Mouse (Mus musculus) hindbrain, embryonic 12.5 days (tissue): ENCODE results near the gene Fam208a. TPM values are rescaled to one million over a fixed set of nuclear protein-coding genes. Genes with fewer than 3 reads are reported as not detected.

ENCODE experiments used
- ATAC-seq: fragments of 200-750 bp; cut with Nextera tagmentation; 2 replicates; pipeline ENCODE4 v1.8.0; 2017; ENCODE audit warnings: moderate TSS enrichment; ENCODE audit not compliant: low FRiP score
- H3K27ac ChIP-seq: fragments of 300-500 bp; sonication (generic); 2 replicates; pipeline ENCODE4 v1.5.1; 2016; ENCODE audit warnings: mild to moderate bottlenecking
- H3K27me3 ChIP-seq: fragments of 300-500 bp; sonication (generic); 2 replicates; pipeline ENCODE4 v1.6.1; 2016; ENCODE audit warnings: mild to moderate bottlenecking
- H3K36me3 ChIP-seq: fragments of 300-500 bp; sonication (generic); 2 replicates; pipeline ENCODE4 v1.6.1; 2016; ENCODE audit warnings: mild to moderate bottlenecking
- H3K4me1 ChIP-seq: fragments of 300-500 bp; sonication (generic); 2 replicates; pipeline ENCODE4 v1.6.1; 2016
- H3K4me2 ChIP-seq: fragments of 300-500 bp; sonication (generic); replicated peaks from 2 replicates; pipeline ENCODE4 v1.6.1; 2016; ENCODE audit warnings: mild to moderate bottlenecking
- H3K4me3 ChIP-seq: fragments of 300-500 bp; sonication (generic); 2 replicates; pipeline ENCODE4 v1.5.1; 2016; ENCODE audit warnings: mild to moderate bottlenecking
- H3K9ac ChIP-seq: fragments of 300-500 bp; sonication (generic); 2 replicates; pipeline ENCODE4 v1.6.1; 2016; ENCODE audit warnings: mild to moderate bottlenecking, moderate library complexity
- H3K9me3 ChIP-seq: fragments of 300-500 bp; sonication (generic); replicated peaks from 2 replicates; pipeline ENCODE4 v1.6.1; 2016; ENCODE audit warnings: mild to moderate bottlenecking
- WGBS: fragments of 180-500 bp; shearing (Covaris S2); methylation state at CpG from one replicate; pipeline ENCODE4 v1.1.7; 2016; 5-methylcytosine and 5-hydroxymethylcytosine counted together
- polyA plus RNA-seq: library from polyadenylated mRNA; unstranded; fragments of >200 nt; fragmentation: Nextera tagmentation; extraction: Ambion mirVana; gene quantifications from 2 replicates; pipeline ENCODE4 v1.2.1, GENCODE M21; 2016

The Fam208a gene
- polyA plus RNA-seq, 1 experiment from 2014 or later, result 24.0 TPM

GRCm38 (mm10) chr14:27400495-27400894 is 28.1 kb upstream of the Fam208a start:
- no peak overlapping the region for H3K27ac ChIP-seq
- no peak overlapping the region for H3K4me3 ChIP-seq
- H3K9me3 ChIP-seq, result no peaks in the 10 kb centered on the region
- H3K36me3 ChIP-seq, result no peaks in the 10 kb centered on the region
- no peak for ATAC-seq
- no peak overlapping the region for H3K4me2 ChIP-seq
- 90% methylated on average over 6 of the region's 6 CpGs for WGBS
- H3K27me3 ChIP-seq, result no peaks in the 10 kb centered on the region
- H3K9ac ChIP-seq, result no peak overlapping the region
- H3K4me1 ChIP-seq, result no peaks in the 10 kb centered on the region

GRCm38 (mm10) chr14:27401717-27402278 is 26.8 kb upstream of the Fam208a start:
- H3K9me3 ChIP-seq, result no peaks in the 10 kb centered on the region
- H3K27me3 ChIP-seq, result no peaks in the 10 kb centered on the region
- 84% methylated on average over 12 of the region's 12 CpGs for WGBS
- H3K4me2 ChIP-seq, result no peak overlapping the region
- no peak for ATAC-seq
- no peaks in the 10 kb centered on the region for H3K36me3 ChIP-seq
- H3K9ac ChIP-seq, result no peak overlapping the region
- H3K27ac ChIP-seq, result no peak overlapping the region
- H3K4me1 ChIP-seq, result no peaks in the 10 kb centered on the region
- no peak overlapping the region for H3K4me3 ChIP-seq

GRCm38 (mm10) chr14:27402332-27403250 is 26.0 kb upstream of the Fam208a start:
- Histone ChIP-seq H3K9ac (no peak overlapping the region), H3K9me3 (no peaks in the 10 kb centered on the region), H3K27me3 (no peaks in the 10 kb centered on the region), H3K27ac (no peak overlapping the region), H3K36me3 (no peaks in the 10 kb centered on the region), H3K4me2 (no peak overlapping the region), H3K4me1 (no peaks in the 10 kb centered on the region), H3K4me3 (no peak overlapping the region)
- ATAC-seq, result no peak
- WGBS, result 89% methylated on average over 10 of the region's 10 CpGs

GRCm38 (mm10) chr14:27405452-27405851 is 23.2 kb upstream of the Fam208a start:
- Histone ChIP-seq H3K9me3 (no peaks in the 10 kb centered on the region), H3K36me3 (no peaks in the 10 kb centered on the region), H3K4me3 (no peak overlapping the region), H3K27me3 (no peaks in the 10 kb centered on the region), H3K4me1 (no peaks in the 10 kb centered on the region), H3K27ac (no peak overlapping the region), H3K9ac (no peak overlapping the region), H3K4me2 (no peak overlapping the region)
- WGBS, result 97% methylated on average over 4 of the region's 4 CpGs
- no peak for ATAC-seq

GRCm38 (mm10) chr14:27405947-27406346 is 22.7 kb upstream of the Fam208a start:
- Histone ChIP-seq H3K36me3 (no peaks in the 10 kb centered on the region), H3K4me3 (no peak overlapping the region), H3K4me1 (no peaks in the 10 kb centered on the region), H3K9me3 (no peaks in the 10 kb centered on the region), H3K4me2 (no peak overlapping the region), H3K9ac (no peak overlapping the region), H3K27me3 (no peaks in the 10 kb centered on the region), H3K27ac (no peak overlapping the region)
- 95% methylated on average over 2 of the region's 2 CpGs for WGBS
- ATAC-seq, result no peak

- Histone ChIP-seq H3K4me1 (no peaks in the 10 kb centered on the region), H3K9me3 (no peaks in the 10 kb centered on the region), H3K36me3 (no peaks in the 10 kb centered on the region), H3K27ac (no peak overlapping the region), H3K9ac (no peak overlapping the region), H3K27me3 (no peaks in the 10 kb centered on the region), H3K4me3 (no peak overlapping the region), H3K4me2 (no peak overlapping the region)
- WGBS, result 94% methylated on average over 3 of the region's 3 CpGs
- ATAC-seq, result no peak
Observed at GRCm38 (mm10) chr14:27408240-27408639, 20.4 kb upstream of the Fam208a start.

GRCm38 (mm10) chr14:27409662-27410061 is 19.0 kb upstream of the Fam208a start:
- Histone ChIP-seq H3K27me3 (no peaks in the 10 kb centered on the region), H3K4me3 (no peak overlapping the region), H3K36me3 (no peaks in the 10 kb centered on the region), H3K9me3 (no peaks in the 10 kb centered on the region), H3K4me2 (no peak overlapping the region), H3K27ac (no peak overlapping the region), H3K9ac (no peak overlapping the region), H3K4me1 (no peaks in the 10 kb centered on the region)
- no peak for ATAC-seq
- 87% methylated on average over 3 of the region's 3 CpGs for WGBS

- Histone ChIP-seq H3K4me3 (no peak overlapping the region), H3K27me3 (no peaks in the 10 kb centered on the region), H3K36me3 (no peaks in the 10 kb centered on the region), H3K9me3 (no peaks in the 10 kb centered on the region), H3K4me2 (no peak overlapping the region), H3K4me1 (no peaks in the 10 kb centered on the region), H3K9ac (no peak overlapping the region), H3K27ac (no peak overlapping the region)
- WGBS, result 86% methylated on average over 7 of the region's 7 CpGs
- ATAC-seq, result no peak
Observed at GRCm38 (mm10) chr14:27411492-27411891, 17.1 kb upstream of the Fam208a start.

- ATAC-seq, result no peak
- no peak overlapping the region for H3K27ac ChIP-seq
- 86% methylated on average over 8 of the region's 8 CpGs for WGBS
Observed at GRCm38 (mm10) chr14:27412699-27413098, 15.9 kb upstream of the Fam208a start.

GRCm38 (mm10) chr14:27413961-27414360 is 14.7 kb upstream of the Fam208a start:
- no peak overlapping the region for H3K9ac ChIP-seq
- H3K4me2 ChIP-seq, result no peak overlapping the region
- H3K27me3 ChIP-seq, result no peaks in the 10 kb centered on the region
- no peaks in the 10 kb centered on the region for H3K36me3 ChIP-seq
- 50% methylated on average over 4 of the region's 4 CpGs for WGBS
- no peaks in the 10 kb centered on the region for H3K9me3 ChIP-seq
- no peaks in the 10 kb centered on the region for H3K4me1 ChIP-seq
- H3K4me3 ChIP-seq, result no peak overlapping the region
- no peak for ATAC-seq
- no peak overlapping the region for H3K27ac ChIP-seq

More at GRCm38 (mm10) chr14:27412699-27413098, 15.9 kb upstream of the Fam208a start:
- no peaks in the 10 kb centered on the region for H3K36me3 ChIP-seq
- H3K4me2 ChIP-seq, result no peak overlapping the region
- H3K9me3 ChIP-seq, result no peaks in the 10 kb centered on the region
- no peaks in the 10 kb centered on the region for H3K27me3 ChIP-seq
- no peaks in the 10 kb centered on the region for H3K4me1 ChIP-seq
- H3K4me3 ChIP-seq, result no peak overlapping the region
- H3K9ac ChIP-seq, result no peak overlapping the region

GRCm38 (mm10) chr14:27420816-27421215 is 7.8 kb upstream of the Fam208a start:
- WGBS, result 81% methylated on average over 3 of the region's 3 CpGs
- H3K36me3 ChIP-seq, result no peaks in the 10 kb centered on the region

GRCm38 (mm10) chr14:27422301-27422700 is 6.3 kb upstream of the Fam208a start:
- no peaks in the 10 kb centered on the region for H3K36me3 ChIP-seq
- 87% methylated on average over 1 of the region's 1 CpGs for WGBS
- H3K9me3 ChIP-seq, result no peaks in the 10 kb centered on the region
- no peaks in the 10 kb centered on the region for H3K4me1 ChIP-seq
- H3K9ac ChIP-seq, result no peak overlapping the region
- no peak overlapping the region for H3K4me3 ChIP-seq
- H3K27me3 ChIP-seq, result no peaks in the 10 kb centered on the region
- H3K27ac ChIP-seq, result no peak overlapping the region
- ATAC-seq, result no peak
- H3K4me2 ChIP-seq, result no peak overlapping the region

More at GRCm38 (mm10) chr14:27420816-27421215, 7.8 kb upstream of the Fam208a start:
- H3K27me3 ChIP-seq, result no peaks in the 10 kb centered on the region
- no peaks in the 10 kb centered on the region for H3K9me3 ChIP-seq
- no peak overlapping the region for H3K4me3 ChIP-seq
- H3K9ac ChIP-seq, result no peak overlapping the region
- no peak overlapping the region for H3K27ac ChIP-seq
- no peaks in the 10 kb centered on the region for H3K4me1 ChIP-seq
- no peak for ATAC-seq
- no peak overlapping the region for H3K4me2 ChIP-seq
